Mouse (Mus musculus) embryonic facial prominence, embryonic 15.5 days (tissue): ENCODE measurements around the gene Pex14. TPM values are rescaled to one million over a fixed set of nuclear protein-coding genes. Genes with fewer than 3 reads are reported as not detected.

Source experiments
- ATAC-seq: fragments of 200-750 bp; cut with Nextera tagmentation; 2 replicates; pipeline ENCODE4 v1.8.0; 2017; ENCODE audit warnings: low read depth, moderate TSS enrichment; ENCODE audit not compliant: insufficient number of reproducible peaks, low FRiP score, low TSS enrichment
- H3K27ac ChIP-seq: fragments of 300-500 bp; sonication (generic); replicated peaks from 2 replicates; pipeline ENCODE4 v1.5.1; 2015; ENCODE audit warnings: mild to moderate bottlenecking, inconsistent platforms
- H3K27me3 ChIP-seq: fragments of 300-500 bp; sonication (generic); 2 replicates; pipeline ENCODE4 v1.6.1; 2015; ENCODE audit warnings: inconsistent platforms
- H3K36me3 ChIP-seq: fragments of 300-500 bp; sonication (generic); 2 replicates; pipeline ENCODE4 v1.6.1; 2015; ENCODE audit warnings: mild to moderate bottlenecking, inconsistent platforms
- H3K4me1 ChIP-seq: fragments of 300-500 bp; sonication (generic); 2 replicates; pipeline ENCODE4 v1.6.1; 2015; ENCODE audit warnings: inconsistent platforms
- H3K4me2 ChIP-seq: fragments of 300-500 bp; sonication (generic); replicated peaks from 2 replicates; pipeline ENCODE4 v1.6.1; 2015; ENCODE audit warnings: mild to moderate bottlenecking, inconsistent platforms
- H3K4me3 ChIP-seq: fragments of 300-500 bp; sonication (generic); replicated peaks from 2 replicates; pipeline ENCODE4 v1.5.1; 2015; ENCODE audit warnings: mild to moderate bottlenecking, inconsistent platforms
- H3K9ac ChIP-seq: fragments of 300-500 bp; sonication (generic); 2 replicates; pipeline ENCODE4 v1.6.1; 2015; ENCODE audit warnings: inconsistent platforms
- H3K9me3 ChIP-seq: fragments of 300-500 bp; sonication (generic); replicated peaks from 2 replicates; pipeline ENCODE4 v1.6.1; 2016; ENCODE audit warnings: inconsistent platforms
- WGBS: fragments of 180-500 bp; shearing (Covaris S2); methylation state at CpG from one replicate; pipeline ENCODE4 v1.1.7; 2015; 5-methylcytosine and 5-hydroxymethylcytosine counted together
- polyA plus RNA-seq: library from polyadenylated mRNA; unstranded; fragments of >200 nt; fragmentation: Nextera tagmentation; extraction: Ambion mirVana; gene quantifications from 2 replicates; pipeline ENCODE4 v1.2.1, GENCODE M21; 2015

Pex14 gene
- polyA plus RNA-seq, 1 experiment from 2014 or later, result 49.4 TPM

- Histone ChIP-seq H3K27ac (no peak overlapping the region), H3K4me1 (peaks cover 33% of the 10 kb centered on the region)
Measured at GRCm38 (mm10) chr4:148928316-148928715, 171.4 kb downstream of the Pex14 start.

GRCm38 (mm10) chr4:148926459-148926858 is 173.2 kb downstream of the Pex14 start:
- H3K4me2 ChIP-seq, result no peak overlapping the region
- H3K4me1 ChIP-seq, result peaks cover 47% of the 10 kb centered on the region
- no peak overlapping the region for H3K27ac ChIP-seq
- H3K9me3 ChIP-seq, result no peaks in the 10 kb centered on the region
- peak; percentile 49; the same call in 1 of the 2 replicates for ATAC-seq
- no peaks in the 10 kb centered on the region for H3K36me3 ChIP-seq
- H3K27me3 ChIP-seq, result peaks cover 58% of the 10 kb centered on the region
- no peak overlapping the region for H3K4me3 ChIP-seq
- no peak overlapping the region for H3K9ac ChIP-seq
- whole genome bisulfite sequencing, result 16% methylated on average over 8 of the region's 8 CpGs

More at GRCm38 (mm10) chr4:148928316-148928715, 171.4 kb downstream of the Pex14 start:
- no peak overlapping the region for H3K4me3 ChIP-seq
- peaks cover 40% of the 10 kb centered on the region for H3K27me3 ChIP-seq
- H3K9ac ChIP-seq, result no peak overlapping the region
- H3K4me2 ChIP-seq, result no peak overlapping the region
- 65% methylated on average over 9 of the region's 9 CpGs for WGBS
- no peaks in the 10 kb centered on the region for H3K9me3 ChIP-seq
- ATAC-seq, result no peak
- no peaks in the 10 kb centered on the region for H3K36me3 ChIP-seq

DNA sequence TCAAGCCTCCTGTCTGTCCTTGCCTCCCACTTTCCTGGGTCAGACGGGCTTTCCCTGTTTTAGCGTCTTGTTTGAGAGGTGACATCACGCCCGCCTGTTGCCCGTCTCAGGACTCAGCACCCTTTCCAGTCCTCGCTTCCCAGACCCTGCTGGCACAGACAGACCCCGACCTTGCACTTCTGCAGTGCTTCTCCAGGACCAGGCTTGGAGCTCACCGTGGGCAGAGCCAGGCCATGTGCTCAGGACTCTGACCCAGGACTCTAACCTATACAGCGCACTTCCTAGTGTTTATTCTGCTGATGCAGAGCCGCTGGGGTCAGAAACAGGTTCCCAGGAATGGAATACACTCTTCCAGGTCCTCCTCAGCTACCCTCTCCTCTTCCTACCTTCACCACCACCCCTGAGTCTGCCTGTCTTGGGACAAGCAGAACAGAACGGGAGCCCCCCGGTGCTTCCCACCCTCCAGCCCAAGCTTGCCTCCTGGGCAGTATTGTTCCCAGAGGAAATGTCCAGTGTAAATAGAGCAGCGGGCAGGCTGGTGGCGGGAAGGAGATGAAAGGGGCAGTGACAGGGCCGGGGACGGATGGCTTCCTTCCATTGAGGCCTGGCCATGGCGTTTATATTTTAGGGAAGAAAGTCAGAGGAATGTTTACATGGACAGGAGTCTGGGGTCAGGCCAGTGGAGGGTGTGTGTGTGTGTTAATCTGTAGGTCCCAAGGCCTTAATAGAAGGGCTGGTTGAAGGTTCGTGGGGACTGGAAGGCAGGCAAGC is 173.9 kb downstream of the Pex14 start:
- 47% methylated on average over 18 of the region's 18 CpGs for WGBS
- Histone ChIP-seq H3K36me3 (no peaks in the 10 kb centered on the region), H3K4me1 (peaks cover 49% of the 10 kb centered on the region)

GRCm38 (mm10) chr4:148923976-148924375 is 175.7 kb downstream of the Pex14 start:
- H3K27ac ChIP-seq, result no peak overlapping the region; the same call in 1 of the 2 replicates

More for the DNA sequence above, 173.9 kb downstream of the Pex14 start:
- no peak overlapping the region for H3K4me3 ChIP-seq
- no peak overlapping the region for H3K27ac ChIP-seq
- H3K9me3 ChIP-seq, result no peaks in the 10 kb centered on the region
- ATAC-seq, result no peak
- peaks cover 64% of the 10 kb centered on the region for H3K27me3 ChIP-seq
- no peak overlapping the region for H3K4me2 ChIP-seq
- no peak overlapping the region for H3K9ac ChIP-seq

DNA sequence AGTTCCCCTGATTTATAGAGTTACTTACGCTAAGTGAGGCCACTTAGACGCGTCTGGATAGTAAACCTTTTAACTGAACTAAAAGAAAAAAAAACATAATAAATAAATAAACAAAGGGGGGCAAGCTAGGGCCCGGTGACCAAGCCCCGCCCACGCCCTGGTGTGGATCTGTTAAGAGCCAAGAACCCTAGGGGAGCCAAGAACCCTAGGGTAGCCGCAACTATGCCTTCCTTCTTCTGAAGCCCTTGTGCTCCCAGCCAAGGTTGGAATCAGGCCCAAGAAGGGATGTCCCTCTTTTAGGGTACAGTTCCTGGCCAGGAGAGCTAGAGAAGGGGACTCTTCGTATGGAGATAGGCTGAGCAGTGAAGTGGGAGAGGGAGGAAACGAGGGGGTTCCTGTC is 176.3 kb downstream of the Pex14 start:
- H3K27me3 ChIP-seq, result peaks cover 77% of the 10 kb centered on the region
- WGBS, result 69% methylated on average over 9 of the region's 9 CpGs
- no peaks in the 10 kb centered on the region for H3K36me3 ChIP-seq
- no peak overlapping the region for H3K4me2 ChIP-seq
- H3K27ac ChIP-seq, result no peak overlapping the region
- peaks cover 50% of the 10 kb centered on the region for H3K4me1 ChIP-seq
- no peaks in the 10 kb centered on the region for H3K9me3 ChIP-seq
- no peak overlapping the region for H3K4me3 ChIP-seq
- no peak for ATAC-seq
- H3K9ac ChIP-seq, result no peak overlapping the region

More at GRCm38 (mm10) chr4:148923976-148924375, 175.7 kb downstream of the Pex14 start:
- no peak overlapping the region for H3K4me3 ChIP-seq
- H3K4me1 ChIP-seq, result peaks cover 53% of the 10 kb centered on the region
- no peaks in the 10 kb centered on the region for H3K9me3 ChIP-seq
- no peak overlapping the region for H3K9ac ChIP-seq
- WGBS, result 56% methylated on average over 8 of the region's 8 CpGs
- H3K36me3 ChIP-seq, result no peaks in the 10 kb centered on the region
- ATAC-seq, result no peak
- H3K27me3 ChIP-seq, result peaks cover 74% of the 10 kb centered on the region
- no peak overlapping the region for H3K4me2 ChIP-seq

DNA sequence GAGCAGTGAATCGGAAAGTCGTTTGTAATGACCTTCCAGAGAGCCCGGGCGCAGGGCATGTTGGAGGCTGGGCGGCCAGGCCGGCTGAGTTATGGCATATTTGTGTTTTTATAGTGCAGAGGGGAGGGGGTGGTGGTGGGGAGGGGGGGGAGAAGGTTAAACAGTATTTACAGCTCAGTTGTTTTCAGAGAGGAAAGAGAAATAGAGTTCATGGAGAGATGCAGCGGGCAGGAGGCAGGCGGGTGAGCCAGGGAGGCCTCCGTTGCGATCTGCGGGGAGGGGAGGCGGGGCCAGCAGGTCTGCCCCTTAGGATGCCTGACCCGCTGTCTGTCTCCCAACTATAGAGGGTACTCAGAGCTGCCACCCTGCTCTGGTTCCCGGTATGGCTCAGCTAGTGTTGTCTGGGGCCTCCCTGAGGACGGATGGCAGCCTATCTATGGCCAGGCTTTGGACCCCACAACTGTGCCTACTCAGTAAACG is 177.4 kb downstream of the Pex14 start:
- no peak for ATAC-seq
- H3K9ac ChIP-seq, result no peak overlapping the region
- H3K4me3 ChIP-seq, result no peak overlapping the region
- no peaks in the 10 kb centered on the region for H3K9me3 ChIP-seq
- no peak overlapping the region for H3K27ac ChIP-seq
- peaks cover 43% of the 10 kb centered on the region for H3K4me1 ChIP-seq
- H3K36me3 ChIP-seq, result no peaks in the 10 kb centered on the region
- H3K4me2 ChIP-seq, result no peak overlapping the region
- 21% methylated on average over 16 of the region's 16 CpGs for WGBS
- H3K27me3 ChIP-seq, result peaks cover 88% of the 10 kb centered on the region

GRCm38 (mm10) chr4:148920610-148921009 is 179.1 kb downstream of the Pex14 start:
- peaks cover 26% of the 10 kb centered on the region for H3K4me1 ChIP-seq
- no peaks in the 10 kb centered on the region for H3K36me3 ChIP-seq
- no peak overlapping the region for H3K27ac ChIP-seq
- H3K4me2 ChIP-seq, result no peak overlapping the region
- peaks cover 83% of the 10 kb centered on the region for H3K27me3 ChIP-seq
- no peak for ATAC-seq
- H3K4me3 ChIP-seq, result no peak overlapping the region
- 38% methylated on average over 11 of the region's 11 CpGs for WGBS
- H3K9ac ChIP-seq, result no peak overlapping the region
- H3K9me3 ChIP-seq, result no peaks in the 10 kb centered on the region

DNA sequence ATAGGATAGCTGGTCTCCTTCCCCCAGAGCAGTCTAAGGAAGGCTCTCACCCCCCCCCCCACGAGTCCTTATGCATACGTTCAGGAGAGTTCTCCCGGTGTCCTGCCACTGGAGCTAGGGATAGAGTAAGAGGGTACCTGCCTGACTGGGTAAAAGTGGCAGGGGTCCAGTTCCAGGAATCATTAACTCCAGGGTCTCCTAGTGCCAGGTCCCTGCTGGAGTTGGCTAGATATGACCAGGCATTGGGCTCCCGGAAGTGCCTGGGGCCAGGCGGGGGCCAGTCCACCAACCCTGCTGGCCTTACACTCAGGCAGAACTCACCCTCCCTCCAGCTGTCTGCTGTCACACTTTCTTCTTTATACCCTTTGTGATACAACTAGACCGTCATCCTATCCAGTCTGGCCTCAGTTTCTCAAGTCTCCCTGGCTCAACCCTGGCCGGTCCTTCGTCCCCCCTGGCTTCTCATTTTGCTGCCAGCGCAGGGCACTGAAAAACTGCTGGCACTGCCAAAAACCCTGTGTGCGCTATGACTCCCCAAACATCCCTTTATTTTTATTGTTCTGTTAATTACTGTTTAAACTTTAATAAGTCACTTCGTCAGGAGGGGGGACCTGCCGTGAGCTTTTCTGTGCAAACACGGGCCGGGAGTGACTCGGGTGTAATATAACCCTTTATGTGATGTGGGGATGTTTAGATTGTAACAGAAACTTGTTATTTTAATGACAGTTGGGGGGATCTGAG is 180.8 kb downstream of the Pex14 start:
- no peaks in the 10 kb centered on the region for H3K36me3 ChIP-seq
- H3K9ac ChIP-seq, result no peak overlapping the region
- 66% methylated on average over 15 of the region's 15 CpGs for WGBS
- no peak overlapping the region for H3K4me3 ChIP-seq
- no peak for ATAC-seq
- H3K4me2 ChIP-seq, result no peak overlapping the region
- H3K9me3 ChIP-seq, result no peaks in the 10 kb centered on the region
- H3K27ac ChIP-seq, result no peak overlapping the region
- H3K27me3 ChIP-seq, result peaks cover 67% of the 10 kb centered on the region
- H3K4me1 ChIP-seq, result peaks cover 29% of the 10 kb centered on the region; the same call in 1 of the 2 replicates

- H3K27ac ChIP-seq, result no peak overlapping the region
- H3K9ac ChIP-seq, result no peak overlapping the region
- H3K4me3 ChIP-seq, result no peak overlapping the region
- no peaks in the 10 kb centered on the region for H3K36me3 ChIP-seq
- WGBS, result 47% methylated on average over 15 of the region's 15 CpGs
- H3K4me2 ChIP-seq, result no peak overlapping the region
- H3K9me3 ChIP-seq, result no peaks in the 10 kb centered on the region
- peaks cover 18% of the 10 kb centered on the region for H3K4me1 ChIP-seq
- H3K27me3 ChIP-seq, result peaks cover 55% of the 10 kb centered on the region
- ATAC-seq, result no peak
Measured at GRCm38 (mm10) chr4:148915849-148916248, 183.8 kb downstream of the Pex14 start.

GRCm38 (mm10) chr4:148914863-148915622 is 184.6 kb downstream of the Pex14 start:
- ATAC-seq, result peak; percentile 56
- H3K27me3 ChIP-seq, result peaks cover 48% of the 10 kb centered on the region
- 55% methylated on average over 10 of the region's 10 CpGs for WGBS

More at GRCm38 (mm10) chr4:148914863-148915622, 184.6 kb downstream of the Pex14 start:
- Histone ChIP-seq H3K4me3 (no peak overlapping the region), H3K9ac (no peak overlapping the region), H3K36me3 (no peaks in the 10 kb centered on the region), H3K27ac (no peak overlapping the region), H3K4me1 (peaks cover 14% of the 10 kb centered on the region), H3K4me2 (no peak overlapping the region), H3K9me3 (no peaks in the 10 kb centered on the region)
